Mouse (Mus musculus) embryonic fibroblast, embryonic 13.5 days (primary cell): ENCODE measurements at regions not wholly inside any gene's neighbourhood (a gene's known extent, or its start where the extent isn't known, plus 50 kb on each side); places are given as distances from the start of the nearest gene placed in this dataset.

Experiments used
- CTCF ChIP-seq: IDR thresholded peaks from 2 replicates; pipeline ENCODE4 v1.5.1; 2011; ENCODE audit warnings: mild to moderate bottlenecking, control low read depth, low read length, moderate library complexity, borderline replicate concordance; ENCODE audit not compliant: insufficient read depth
- POLR2A ChIP-seq: IDR thresholded peaks from 2 replicates; pipeline ENCODE4 v1.6.1; 2011; ENCODE audit warnings: low read depth, mild to moderate bottlenecking, control low read depth, low read length, moderate library complexity

GRCm38 (mm10) chr14:76926416-76926815 is 110.2 kb upstream of the Ccdc122 start:
- TF ChIP-seq POLR2A = no peak
- no peak for TF ChIP-seq CTCF
